Mouse (Mus musculus): Measurements from ENCODE around the gene Il6st. TPM values are rescaled to one million over a fixed set of nuclear protein-coding genes. Genes with fewer than 3 reads are reported as not detected.

The Il6st gene
- polyA plus RNA-seq, 1 experiment from 2014 or later, result 43.2 TPM

GRCm38 (mm10) chr13:112483015-112483414 lies 19.1 kb downstream of the Il6st start:
- DNase-seq (ENCODE audit: low spot score) (peak; percentile 35), ATAC-seq (ENCODE audit: low read depth) (no peak; the same call in 1 of the 2 replicates)
- no peaks in the 10 kb centered on the region for H3K9me3 ChIP-seq (ENCODE audit: control insufficient read depth, low read length)
- 75% methylated on average over 7 of the region's 7 CpGs for WGBS
- H3K4me3 ChIP-seq (ENCODE audit: low read depth, low read length), result no peak overlapping the region
- no peaks in the 10 kb centered on the region for H3K4me1 ChIP-seq (ENCODE audit: control insufficient read depth, insufficient read depth, low read length)
- H3K27me3 ChIP-seq (replicated peaks; ENCODE audit: control insufficient read depth, insufficient read depth, low read length), result no peaks in the 10 kb centered on the region
- no peak overlapping the region for H3K4me2 ChIP-seq (ENCODE audit: low read depth, low read length)
- no peak overlapping the region for H3K27ac ChIP-seq (replicated peaks; ENCODE audit: low read depth, low read length)
- no peak overlapping the region; the same call in 1 of the 2 replicates for H3K9ac ChIP-seq (ENCODE audit: low read depth, low read length)
- H3K36me3 ChIP-seq (ENCODE audit: control insufficient read depth, insufficient read depth, low read length), result peaks cover 83% of the 10 kb centered on the region

GRCm38 (mm10) chr13:112486236-112486635 lies 22.4 kb downstream of the Il6st start:
- Histone ChIP-seq H3K9me3 (ENCODE audit: control insufficient read depth, low read length) (no peaks in the 10 kb centered on the region), H3K4me2 (ENCODE audit: low read depth, low read length) (no peak overlapping the region), H3K4me1 (ENCODE audit: control insufficient read depth, insufficient read depth, low read length) (no peaks in the 10 kb centered on the region), H3K27ac (replicated peaks; ENCODE audit: low read depth, low read length) (no peak overlapping the region), H3K4me3 (ENCODE audit: low read depth, low read length) (no peak overlapping the region), H3K9ac (ENCODE audit: low read depth, low read length) (no peak overlapping the region), H3K36me3 (ENCODE audit: control insufficient read depth, insufficient read depth, low read length) (peaks cover 86% of the 10 kb centered on the region), H3K27me3 (replicated peaks; ENCODE audit: control insufficient read depth, insufficient read depth, low read length) (no peaks in the 10 kb centered on the region)
- ATAC-seq (ENCODE audit: low read depth) (no peak), DNase-seq (ENCODE audit: low spot score) (no peak)
- 94% methylated on average over 5 of the region's 5 CpGs for WGBS

- H3K4me2 ChIP-seq (ENCODE audit: low read depth, low read length), result no peak overlapping the region
- no peaks in the 10 kb centered on the region for H3K4me1 ChIP-seq (ENCODE audit: control insufficient read depth, insufficient read depth, low read length)
- H3K27ac ChIP-seq (replicated peaks; ENCODE audit: low read depth, low read length), result no peak overlapping the region
- peaks cover 86% of the 10 kb centered on the region for H3K36me3 ChIP-seq (ENCODE audit: control insufficient read depth, insufficient read depth, low read length)
- no peak overlapping the region for H3K4me3 ChIP-seq (ENCODE audit: low read depth, low read length)
- DNase-seq (ENCODE audit: low spot score) (no peak), ATAC-seq (ENCODE audit: low read depth) (no peak)
- no peak overlapping the region for H3K9ac ChIP-seq (ENCODE audit: low read depth, low read length)
- 96% methylated on average over 5 of the region's 5 CpGs for WGBS
- no peaks in the 10 kb centered on the region for H3K27me3 ChIP-seq (replicated peaks; ENCODE audit: control insufficient read depth, insufficient read depth, low read length)
- H3K9me3 ChIP-seq (ENCODE audit: control insufficient read depth, low read length), result no peaks in the 10 kb centered on the region
These were observed 22.8 kb downstream of the Il6st start for GRCm38 (mm10) chr13:112486676-112487075.

- Histone ChIP-seq H3K9me3 (ENCODE audit: control insufficient read depth, low read length) (no peaks in the 10 kb centered on the region), H3K4me3 (ENCODE audit: low read depth, low read length) (no peak overlapping the region), H3K4me1 (ENCODE audit: control insufficient read depth, insufficient read depth, low read length) (no peaks in the 10 kb centered on the region), H3K36me3 (ENCODE audit: control insufficient read depth, insufficient read depth, low read length) (peaks cover 86% of the 10 kb centered on the region), H3K27me3 (replicated peaks; ENCODE audit: control insufficient read depth, insufficient read depth, low read length) (no peaks in the 10 kb centered on the region), H3K27ac (replicated peaks; ENCODE audit: low read depth, low read length) (no peak overlapping the region), H3K4me2 (ENCODE audit: low read depth, low read length) (no peak overlapping the region), H3K9ac (ENCODE audit: low read depth, low read length) (no peak overlapping the region)
- WGBS, result 87% methylated on average over 3 of the region's 3 CpGs
- ATAC-seq (ENCODE audit: low read depth), result no peak
- no peak for DNase-seq (ENCODE audit: low spot score)
These were observed 26.2 kb downstream of the Il6st start for GRCm38 (mm10) chr13:112490036-112490435.

- Histone ChIP-seq H3K9ac (ENCODE audit: low read depth, low read length) (no peak overlapping the region), H3K27ac (replicated peaks; ENCODE audit: low read depth, low read length) (no peak overlapping the region), H3K36me3 (ENCODE audit: control insufficient read depth, insufficient read depth, low read length) (peaks cover 83% of the 10 kb centered on the region), H3K9me3 (ENCODE audit: control insufficient read depth, low read length) (no peaks in the 10 kb centered on the region), H3K4me3 (ENCODE audit: low read depth, low read length) (no peak overlapping the region), H3K4me2 (ENCODE audit: low read depth, low read length) (no peak overlapping the region), H3K27me3 (replicated peaks; ENCODE audit: control insufficient read depth, insufficient read depth, low read length) (no peaks in the 10 kb centered on the region), H3K4me1 (ENCODE audit: control insufficient read depth, insufficient read depth, low read length) (no peaks in the 10 kb centered on the region)
- WGBS, result 88% methylated on average over 14 of the region's 14 CpGs
- ATAC-seq (ENCODE audit: low read depth) (no peak), DNase-seq (ENCODE audit: low spot score) (no peak)
These were observed 27.9 kb downstream of the Il6st start for GRCm38 (mm10) chr13:112491636-112492284.

- no peak overlapping the region for H3K4me2 ChIP-seq (ENCODE audit: low read depth, low read length)
- DNase-seq (ENCODE audit: low spot score) (no peak), ATAC-seq (ENCODE audit: low read depth) (no peak)
- no peak overlapping the region for H3K4me3 ChIP-seq (ENCODE audit: low read depth, low read length)
- 90% methylated on average over 1 of the region's 1 CpGs for WGBS
- H3K4me1 ChIP-seq (ENCODE audit: control insufficient read depth, insufficient read depth, low read length), result no peaks in the 10 kb centered on the region
- no peaks in the 10 kb centered on the region for H3K9me3 ChIP-seq (ENCODE audit: control insufficient read depth, low read length)
- no peak overlapping the region for H3K9ac ChIP-seq (ENCODE audit: low read depth, low read length)
- H3K27me3 ChIP-seq (replicated peaks; ENCODE audit: control insufficient read depth, insufficient read depth, low read length), result no peaks in the 10 kb centered on the region
- peaks cover 83% of the 10 kb centered on the region for H3K36me3 ChIP-seq (ENCODE audit: control insufficient read depth, insufficient read depth, low read length)
- no peak overlapping the region for H3K27ac ChIP-seq (replicated peaks; ENCODE audit: low read depth, low read length)
These were observed 28.4 kb downstream of the Il6st start for GRCm38 (mm10) chr13:112492285-112492678.

- Histone ChIP-seq H3K9ac (ENCODE audit: low read depth, low read length) (no peak overlapping the region), H3K36me3 (ENCODE audit: control insufficient read depth, insufficient read depth, low read length) (peaks cover 88% of the 10 kb centered on the region), H3K27me3 (replicated peaks; ENCODE audit: control insufficient read depth, insufficient read depth, low read length) (no peaks in the 10 kb centered on the region), H3K4me2 (ENCODE audit: low read depth, low read length) (no peak overlapping the region), H3K9me3 (ENCODE audit: control insufficient read depth, low read length) (no peaks in the 10 kb centered on the region), H3K4me1 (ENCODE audit: control insufficient read depth, insufficient read depth, low read length) (no peaks in the 10 kb centered on the region), H3K4me3 (ENCODE audit: low read depth, low read length) (no peak overlapping the region), H3K27ac (replicated peaks; ENCODE audit: low read depth, low read length) (no peak overlapping the region)
- WGBS, result 91% methylated on average over 12 of the region's 12 CpGs
- ATAC-seq (ENCODE audit: low read depth) (no peak), DNase-seq (ENCODE audit: low spot score) (no peak)
These were observed 30.7 kb downstream of the Il6st start for GRCm38 (mm10) chr13:112494590-112494989.

GRCm38 (mm10) chr13:112500027-112500426 lies 36.2 kb downstream of the Il6st start:
- Histone ChIP-seq H3K36me3 (ENCODE audit: control insufficient read depth, insufficient read depth, low read length) (peaks cover 89% of the 10 kb centered on the region), H3K4me1 (ENCODE audit: control insufficient read depth, insufficient read depth, low read length) (no peaks in the 10 kb centered on the region), H3K27me3 (replicated peaks; ENCODE audit: control insufficient read depth, insufficient read depth, low read length) (no peaks in the 10 kb centered on the region), H3K4me2 (ENCODE audit: low read depth, low read length) (no peak overlapping the region), H3K9ac (ENCODE audit: low read depth, low read length) (no peak overlapping the region), H3K9me3 (ENCODE audit: control insufficient read depth, low read length) (no peaks in the 10 kb centered on the region), H3K4me3 (ENCODE audit: low read depth, low read length) (no peak overlapping the region), H3K27ac (replicated peaks; ENCODE audit: low read depth, low read length) (no peak overlapping the region)
- no peak for DNase-seq (ENCODE audit: low spot score)
- ATAC-seq (ENCODE audit: low read depth), result no peak
- WGBS, result 93% methylated on average over 4 of the region's 4 CpGs

- Histone ChIP-seq H3K4me2 (ENCODE audit: low read depth, low read length) (no peak overlapping the region), H3K4me1 (ENCODE audit: control insufficient read depth, insufficient read depth, low read length) (no peaks in the 10 kb centered on the region), H3K27ac (replicated peaks; ENCODE audit: low read depth, low read length) (no peak overlapping the region), H3K4me3 (ENCODE audit: low read depth, low read length) (no peak overlapping the region), H3K9ac (ENCODE audit: low read depth, low read length) (no peak overlapping the region), H3K36me3 (ENCODE audit: control insufficient read depth, insufficient read depth, low read length) (peaks cover 89% of the 10 kb centered on the region), H3K27me3 (replicated peaks; ENCODE audit: control insufficient read depth, insufficient read depth, low read length) (no peaks in the 10 kb centered on the region), H3K9me3 (ENCODE audit: control insufficient read depth, low read length) (no peaks in the 10 kb centered on the region)
- 88% methylated on average over 9 of the region's 9 CpGs for WGBS
- ATAC-seq (ENCODE audit: low read depth) (no peak), DNase-seq (ENCODE audit: low spot score) (no peak)
These were observed 36.6 kb downstream of the Il6st start for GRCm38 (mm10) chr13:112500466-112500865.

Measured in embryonic facial prominence, embryonic 14.5 days (tissue).